Mouse (Mus musculus) urinary bladder, adult 2 months (tissue): ENCODE results near the gene Vmn2r19. TPM values are rescaled to one million over a fixed set of nuclear protein-coding genes. Genes with fewer than 3 reads are reported as not detected.
"Not testable (repeated sequence)": the region's sequence is repeated elsewhere in the genome, so short reads cannot be mapped to it uniquely, and the experiment has no call there.

Experiments
- DNase-seq: peaks from one replicate; pipeline ENCODE4 v3.0.0; 2022; ENCODE audit warnings: low spot score
- polyA plus RNA-seq: library from polyadenylated mRNA; depleted of rRNA; stranded (reverse); fragments of >200 nt; gene quantifications from 2 replicates; pipeline ENCODE4 v1.2.3, GENCODE M21; 2012; rRNA removed

Vmn2r19 gene
- not detected in 2 replicates for polyA plus RNA-seq

DNA sequence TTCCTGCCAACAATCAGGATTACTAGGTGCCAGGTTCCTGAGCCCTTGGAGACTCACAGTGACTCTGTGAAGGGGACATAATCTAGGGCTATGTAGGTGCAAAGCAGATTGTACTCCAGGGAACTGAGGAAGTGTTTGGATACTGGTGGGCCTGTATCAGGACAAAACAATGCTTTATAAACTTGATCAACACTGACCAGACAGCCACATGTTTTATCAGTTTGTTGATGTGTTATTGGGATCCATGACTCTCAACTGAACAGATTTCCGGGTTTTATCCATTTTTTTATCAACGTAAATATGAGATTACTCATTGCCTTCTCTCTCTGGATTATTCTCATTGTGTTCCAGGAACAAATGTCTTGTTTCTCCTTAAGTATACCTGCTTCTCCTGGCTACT, at the start of gene Vmn2r19:
Gene Vmn2r19 (plus strand): TSS at position 301 of the 400 bp plus-strand sequence.
- DNase-seq, result no peak

DNA sequence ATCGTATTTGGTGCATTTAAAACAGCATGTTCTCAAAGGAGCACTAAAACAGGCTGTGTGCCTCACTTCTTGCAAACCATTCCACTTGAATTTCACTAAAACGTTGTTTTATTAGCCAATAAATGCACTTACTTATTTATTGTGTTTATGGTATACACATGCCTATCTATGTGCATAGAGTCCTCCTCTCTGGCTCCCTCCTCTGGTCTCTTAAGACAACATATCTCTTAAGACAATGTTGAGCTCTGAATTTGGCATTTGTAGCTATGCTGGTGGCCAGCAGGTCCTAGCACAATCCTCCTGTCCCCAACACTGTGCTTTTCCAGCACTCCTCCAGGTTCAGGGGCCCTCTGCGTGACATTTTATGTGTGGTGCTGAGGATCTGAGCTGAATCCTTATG, 49.2 kb upstream of the Vmn2r19 start:
- no peak for DNase-seq

DNA sequence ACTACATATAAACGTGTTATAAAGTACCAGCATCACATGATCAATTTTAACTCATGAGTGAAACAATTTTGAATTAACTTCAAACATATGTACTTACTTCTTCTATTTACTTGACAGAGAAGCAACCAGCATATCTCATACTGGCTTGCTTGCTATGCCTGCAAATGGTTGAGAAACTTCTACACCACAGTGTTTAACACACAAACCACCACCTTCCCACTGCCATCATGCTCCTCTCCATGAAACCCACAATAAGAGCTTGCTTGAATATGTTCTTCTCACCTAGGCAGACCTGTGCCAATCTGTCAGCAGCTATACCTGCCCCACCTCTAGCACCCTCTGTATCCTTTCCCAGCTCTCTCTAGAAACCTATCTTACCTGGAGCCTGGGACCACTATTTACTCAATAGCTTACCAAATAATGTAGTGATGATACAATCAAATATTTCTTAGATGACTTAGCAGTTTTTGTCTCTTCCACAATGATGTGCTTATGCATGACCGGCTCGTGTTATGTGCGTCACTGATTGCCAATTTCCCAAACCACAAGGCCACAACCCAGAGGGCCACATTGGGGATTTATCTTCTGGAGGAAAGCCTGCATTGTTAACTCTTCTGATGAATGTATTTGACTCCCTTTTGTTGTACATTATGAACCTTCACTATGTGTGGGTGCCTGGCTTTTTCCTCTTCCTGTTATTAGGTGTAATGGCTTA, 48.1 kb upstream of the Vmn2r19 start:
- DNase-seq, result no peak

DNA sequence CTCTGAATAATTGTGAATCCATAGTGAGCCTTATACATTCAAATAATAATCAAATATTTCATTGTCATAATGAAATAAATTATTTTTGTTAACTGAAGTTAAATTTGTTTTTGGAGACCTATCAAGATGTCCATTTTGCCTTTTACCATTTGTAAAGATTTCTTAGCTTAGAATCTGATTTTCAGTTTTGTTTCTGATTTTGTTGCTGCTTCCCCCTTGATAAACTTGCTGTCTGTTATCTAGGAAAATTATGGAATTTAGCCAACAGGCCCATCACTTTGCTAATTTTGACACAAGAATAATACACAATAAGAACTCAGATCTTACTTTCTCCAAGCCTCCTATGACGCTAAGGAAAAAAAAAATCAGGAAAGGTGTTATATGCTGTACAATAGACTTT, 47.3 kb upstream of the Vmn2r19 start:
- DNase-seq, result no peak

DNA sequence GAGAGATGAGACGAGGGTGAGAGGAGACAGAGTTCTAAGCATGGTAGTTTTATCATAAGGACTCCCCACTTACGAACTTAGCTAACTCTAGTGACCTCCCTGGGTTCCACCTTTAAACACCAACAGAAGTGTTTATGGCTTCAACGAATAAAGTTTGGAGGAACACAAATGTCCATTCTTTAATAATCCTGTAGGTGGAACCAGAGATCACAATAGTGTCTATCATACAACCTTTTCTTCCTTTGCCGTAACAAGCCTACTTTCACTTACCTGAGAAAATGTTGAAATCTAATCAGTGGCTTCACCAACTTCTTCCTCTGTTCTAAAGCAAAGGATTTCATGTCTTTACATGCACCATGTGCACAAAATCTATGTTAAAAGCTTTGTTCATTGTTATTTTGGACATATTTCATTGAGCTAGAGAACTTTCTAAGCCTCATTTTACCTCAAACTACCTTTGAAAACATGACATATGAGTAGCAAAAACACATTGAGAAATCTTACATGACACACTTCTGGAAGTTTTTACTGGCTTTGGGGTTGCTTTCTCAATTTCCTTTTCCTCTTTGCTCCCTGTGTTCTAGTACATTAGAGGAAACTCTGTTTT, 46.5 kb upstream of the Vmn2r19 start, which contains the start of gene Clec4d:
Gene Clec4d (plus strand): TSS at position 557 of the 607 bp plus-strand sequence.
- no peak for DNase-seq

DNA sequence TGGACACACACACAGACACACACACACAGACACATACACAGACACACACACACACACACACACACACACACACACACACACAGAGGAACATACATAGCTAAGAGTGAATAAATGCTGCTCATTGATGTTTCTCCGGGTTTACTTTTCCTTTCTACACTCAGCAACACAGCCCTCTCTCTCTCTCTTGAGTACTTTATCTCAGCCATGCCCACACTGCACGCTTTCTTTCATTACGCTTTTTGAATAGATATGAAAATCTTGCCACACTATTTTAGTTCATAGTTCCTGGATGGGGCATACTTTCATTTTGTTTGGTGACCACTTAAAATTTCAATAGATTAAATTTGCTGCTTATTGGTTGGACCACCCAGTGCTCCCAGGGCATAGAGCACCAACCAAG, 43.9 kb upstream of the Vmn2r19 start:
- no peak for DNase-seq

DNA sequence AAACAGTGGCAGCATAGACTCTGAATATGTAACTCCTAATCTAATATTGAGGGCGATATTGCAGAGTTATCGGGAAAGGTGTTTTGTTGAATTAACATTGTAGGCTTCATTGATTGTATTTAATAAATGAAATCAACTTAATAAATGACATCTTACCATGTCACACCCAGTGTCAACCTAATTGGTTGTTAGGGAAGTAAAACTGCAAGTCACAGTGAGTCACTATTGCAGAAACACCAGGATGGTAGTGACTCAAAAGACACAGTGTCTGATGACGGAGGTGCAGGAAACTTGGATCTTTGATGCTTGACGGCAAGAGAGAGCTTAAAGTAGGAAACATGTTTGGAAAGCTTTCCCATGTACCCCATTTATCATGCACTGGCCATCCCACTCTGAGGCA, 42.3 kb upstream of the Vmn2r19 start:
- no peak for DNase-seq

DNA sequence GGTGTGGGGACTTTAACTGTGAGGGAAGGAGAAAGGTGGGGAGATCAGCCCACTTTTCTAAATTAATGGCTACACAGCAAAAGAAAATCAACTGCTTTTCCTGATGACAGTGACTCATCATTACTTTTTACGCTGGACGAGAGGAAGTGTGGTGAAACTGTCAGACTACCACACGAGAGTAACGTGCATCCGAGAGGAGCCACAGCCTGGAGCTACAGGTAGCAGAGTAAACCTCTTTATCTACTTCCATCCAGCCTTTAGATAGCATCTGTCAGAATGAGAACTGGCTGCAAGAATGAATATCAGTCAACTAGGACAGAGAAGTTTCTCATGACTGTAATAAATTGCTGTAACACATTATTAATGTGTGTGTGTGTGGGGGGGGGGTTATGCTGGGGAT, 41.2 kb upstream of the Vmn2r19 start:
- DNase-seq, result no peak

DNA sequence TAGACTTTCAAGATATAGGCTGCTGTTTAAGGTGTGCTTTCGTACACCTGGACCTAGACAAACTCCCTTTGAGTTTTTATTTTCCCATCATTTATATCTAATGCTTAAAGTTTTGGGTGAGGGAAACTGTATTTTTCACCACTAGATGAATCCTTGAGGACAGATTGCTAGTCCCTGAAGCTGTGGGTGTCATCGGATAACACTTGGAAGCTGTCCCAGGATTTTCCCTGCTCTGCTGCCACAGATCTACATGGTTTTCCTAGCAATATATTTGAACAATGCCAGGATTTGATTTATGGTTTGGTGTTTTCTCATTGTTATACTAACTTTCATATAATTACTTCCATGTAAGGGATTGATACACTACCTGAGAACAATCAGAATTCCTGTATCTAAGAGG, 28.7 kb upstream of the Vmn2r19 start:
- no peak for DNase-seq

DNA sequence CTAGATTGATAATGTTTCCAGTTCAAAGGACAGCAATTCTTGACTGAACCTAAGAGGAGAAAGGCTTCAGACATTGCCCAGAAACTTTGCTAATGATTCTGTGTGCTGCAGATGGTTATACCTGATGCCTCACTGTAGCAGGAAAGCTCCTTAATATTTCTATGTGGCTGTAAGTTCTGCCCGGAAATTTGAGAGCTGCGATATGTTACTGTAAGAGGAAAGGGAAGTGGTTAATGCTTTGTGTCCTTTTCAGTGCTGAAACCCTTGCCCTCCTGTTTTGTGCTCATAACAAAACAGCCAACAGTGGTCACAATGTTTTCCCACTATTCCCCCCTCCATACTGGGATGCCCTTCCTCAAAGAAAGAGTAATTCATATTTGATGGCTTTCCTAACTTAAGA, 21.8 kb upstream of the Vmn2r19 start:
- no peak for DNase-seq

DNA sequence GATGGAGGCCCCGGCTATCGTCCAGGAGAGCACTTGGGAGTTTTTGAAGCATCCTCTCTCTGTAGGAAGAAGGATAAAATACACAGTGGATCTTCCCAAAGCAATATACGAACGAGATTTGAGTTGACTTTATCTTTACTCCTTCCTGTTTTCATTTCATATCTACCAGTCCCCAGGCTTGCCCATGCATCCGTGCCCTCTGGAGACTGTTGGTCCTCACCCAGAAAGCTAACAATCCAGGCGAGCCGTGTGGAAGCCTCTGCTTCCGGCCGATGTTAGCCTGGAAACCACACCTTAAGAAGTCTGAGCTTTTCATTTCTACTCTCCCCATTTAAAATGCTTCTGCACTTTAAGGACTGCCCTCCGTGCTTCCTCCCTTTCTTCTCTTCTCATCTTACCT, 19.2 kb upstream of the Vmn2r19 start:
- no peak for DNase-seq

DNA sequence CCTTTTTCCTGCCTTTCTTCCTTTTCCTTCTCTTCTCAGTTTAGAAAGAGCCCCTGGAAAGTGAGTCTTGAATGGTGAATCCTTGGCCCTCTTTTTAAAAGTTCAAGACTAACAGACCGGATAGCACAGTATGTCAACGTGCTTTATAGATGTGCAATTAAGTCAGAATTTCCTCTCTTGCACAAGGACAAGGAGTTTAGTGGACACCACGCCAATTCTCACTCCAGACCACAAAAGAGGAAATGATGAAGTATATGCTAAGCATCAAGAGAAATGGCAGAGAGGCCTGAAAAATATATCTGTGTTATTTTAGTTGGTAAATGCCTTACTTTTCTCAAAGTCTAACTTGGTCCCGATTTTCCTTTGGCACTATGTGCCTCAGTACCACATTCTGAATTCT, 18.4 kb upstream of the Vmn2r19 start, which contains the start of gene Clec4e:
Gene Clec4e (minus strand): TSS at position 118 of the 400 bp plus-strand sequence.
- DNase-seq, result no peak

DNA sequence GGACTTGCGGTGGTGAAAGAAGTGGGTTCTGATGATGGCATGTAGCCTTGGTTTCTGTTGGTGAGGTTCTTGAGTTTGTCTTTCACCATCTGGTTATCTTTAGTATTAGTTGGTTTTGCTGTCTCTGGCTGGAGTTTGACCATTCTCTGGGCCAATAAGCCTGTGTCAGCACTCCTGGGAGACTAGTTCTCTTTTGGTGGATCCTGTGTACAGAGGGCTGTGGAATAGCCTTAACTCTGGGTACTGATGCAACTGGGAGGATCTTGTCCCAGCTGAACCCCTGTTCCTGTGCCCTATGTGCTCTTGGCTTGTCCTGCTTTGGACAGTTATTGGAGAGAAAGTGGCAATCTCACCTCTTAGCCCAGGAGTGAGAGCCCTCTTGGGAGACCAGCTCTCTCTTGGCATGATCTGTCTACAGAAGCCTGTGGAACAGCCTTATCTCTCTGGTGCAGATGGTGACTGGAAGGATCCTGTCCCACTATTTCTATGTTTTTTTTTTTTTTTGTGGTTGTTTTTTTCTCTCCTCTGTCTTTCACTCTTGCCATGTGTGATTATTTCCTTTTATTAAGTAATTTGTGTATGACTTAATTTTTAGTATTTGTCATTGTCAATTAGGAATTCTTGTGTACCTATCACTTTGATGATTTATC, 15.3 kb upstream of the Vmn2r19 start:
- no peak for DNase-seq

DNA sequence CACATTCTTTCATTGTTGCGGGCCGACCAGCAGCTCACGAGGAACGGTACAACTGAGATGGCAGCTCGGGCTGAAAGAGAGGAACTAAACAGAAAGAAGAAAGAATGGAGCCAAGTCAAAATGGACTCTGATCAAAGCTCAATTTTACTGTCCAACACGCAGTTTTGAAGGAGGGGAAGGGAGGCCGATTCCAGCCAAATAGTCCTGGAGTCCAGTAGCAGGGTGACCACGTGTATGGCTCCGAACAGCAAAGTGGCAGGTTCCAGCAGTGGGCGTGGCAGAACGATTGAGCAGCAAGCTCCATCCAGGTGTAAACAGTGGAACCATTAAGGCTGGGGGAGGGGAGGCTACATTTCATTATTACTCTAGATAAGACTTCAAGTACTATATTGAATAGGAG, 14.6 kb upstream of the Vmn2r19 start:
- DNase-seq, result not testable (repeated sequence)

DNA sequence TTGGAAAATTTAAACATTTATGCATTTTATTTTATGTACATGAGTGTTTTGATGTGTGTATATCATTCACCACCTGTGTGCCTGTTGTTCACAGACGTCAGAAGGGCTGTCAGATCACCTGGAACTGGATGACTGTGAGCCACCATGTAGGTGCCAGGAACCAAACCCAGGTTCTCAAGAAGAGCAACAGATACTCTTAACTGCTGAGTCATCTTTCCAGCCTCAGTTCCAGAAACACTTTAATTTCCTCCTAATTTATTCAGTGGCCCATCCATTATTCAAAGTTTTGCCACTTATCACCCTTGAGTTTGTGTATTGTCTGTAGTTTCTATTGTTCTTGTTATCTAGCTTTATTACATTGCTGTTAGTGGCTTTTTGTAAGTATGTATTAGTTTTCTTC, 11.4 kb upstream of the Vmn2r19 start:
- DNase-seq, result no peak

DNA sequence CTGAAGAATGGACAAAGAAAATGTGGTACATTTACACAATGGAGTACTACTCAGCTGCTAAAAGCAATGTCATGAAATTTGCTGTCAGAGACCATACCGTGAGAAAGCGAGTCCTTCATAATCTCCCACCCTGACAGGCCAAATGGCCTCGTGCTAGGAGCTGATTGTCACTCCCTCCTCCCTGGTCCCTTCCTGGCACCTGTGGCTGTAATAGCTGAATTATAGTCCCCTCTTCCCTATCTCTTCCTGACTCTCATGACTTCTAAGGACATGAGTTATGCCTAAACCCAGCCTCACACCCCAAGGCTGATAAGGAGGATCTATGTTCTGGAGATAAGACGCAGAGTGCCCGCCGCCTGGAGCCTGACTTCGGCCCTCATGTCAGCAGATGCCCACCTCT, 1.8 kb upstream of the Vmn2r19 start:
- not testable (repeated sequence) for DNase-seq

DNA sequence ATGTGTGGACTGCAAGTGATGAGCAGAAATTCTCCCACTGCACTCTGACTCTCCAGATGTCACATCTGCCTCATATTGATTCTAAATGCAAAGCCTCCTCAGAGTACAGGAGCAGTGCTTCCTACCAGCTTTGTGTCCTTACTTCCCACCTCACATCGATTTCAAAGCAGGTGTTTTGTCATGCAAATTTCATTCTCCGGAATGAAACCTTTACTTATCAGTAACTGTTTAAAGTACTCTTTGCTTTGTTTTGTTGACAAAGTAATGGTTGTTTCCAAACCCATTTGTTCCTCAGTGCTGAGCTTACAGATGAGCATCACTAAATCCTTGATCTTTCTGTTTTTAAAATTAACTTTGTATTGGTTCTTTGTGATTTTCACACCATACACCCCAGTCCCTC, 24.4 kb downstream of the Vmn2r19 start:
- no peak for DNase-seq

DNA sequence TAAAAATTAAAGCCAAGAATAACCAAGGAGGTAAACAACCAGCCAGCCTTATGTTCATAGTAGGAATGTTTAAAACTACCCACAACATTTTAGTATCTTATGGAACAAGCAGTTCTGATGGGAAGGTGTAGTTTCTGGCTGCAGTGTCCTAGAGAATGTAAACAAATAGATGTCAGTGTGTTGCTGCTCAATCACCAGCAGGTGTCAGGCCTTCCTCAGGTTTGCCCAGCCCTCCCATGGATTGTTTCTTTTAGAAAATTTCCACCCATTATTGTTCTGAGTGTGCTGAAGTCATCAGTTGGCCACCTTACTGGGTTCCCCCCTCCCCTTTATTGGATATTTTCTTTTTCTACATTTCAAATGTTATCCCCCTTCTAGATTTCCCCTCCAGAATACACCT, 32.0 kb downstream of the Vmn2r19 start:
- DNase-seq, result no peak

DNA sequence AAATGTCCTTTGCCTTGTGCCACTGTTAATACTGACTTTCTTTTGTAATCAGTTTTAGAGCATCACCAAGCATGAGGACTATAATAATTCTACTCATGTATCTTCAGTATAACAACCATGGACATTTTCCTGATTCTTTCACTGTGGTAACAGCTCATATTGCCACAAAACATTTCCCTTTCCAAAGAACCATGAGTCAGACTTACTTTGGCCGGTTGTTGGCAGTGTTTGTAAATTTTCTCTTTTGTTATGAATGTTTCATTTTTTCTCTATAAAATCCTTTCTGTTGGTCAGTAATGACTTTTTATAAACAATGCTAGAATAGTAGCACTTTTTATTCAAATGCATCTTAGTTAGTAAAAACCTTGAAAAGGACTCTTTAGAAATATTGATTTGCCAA, 38.0 kb downstream of the Vmn2r19 start:
- no peak for DNase-seq
